Mouse (Mus musculus): ENCODE results near the gene Gm49337. TPM values are rescaled to one million over a fixed set of nuclear protein-coding genes. Genes with fewer than 3 reads are reported as not detected.

The Gm49337 gene
- polyA plus RNA-seq, 1 experiment from 2014 or later = not detected

DNA sequence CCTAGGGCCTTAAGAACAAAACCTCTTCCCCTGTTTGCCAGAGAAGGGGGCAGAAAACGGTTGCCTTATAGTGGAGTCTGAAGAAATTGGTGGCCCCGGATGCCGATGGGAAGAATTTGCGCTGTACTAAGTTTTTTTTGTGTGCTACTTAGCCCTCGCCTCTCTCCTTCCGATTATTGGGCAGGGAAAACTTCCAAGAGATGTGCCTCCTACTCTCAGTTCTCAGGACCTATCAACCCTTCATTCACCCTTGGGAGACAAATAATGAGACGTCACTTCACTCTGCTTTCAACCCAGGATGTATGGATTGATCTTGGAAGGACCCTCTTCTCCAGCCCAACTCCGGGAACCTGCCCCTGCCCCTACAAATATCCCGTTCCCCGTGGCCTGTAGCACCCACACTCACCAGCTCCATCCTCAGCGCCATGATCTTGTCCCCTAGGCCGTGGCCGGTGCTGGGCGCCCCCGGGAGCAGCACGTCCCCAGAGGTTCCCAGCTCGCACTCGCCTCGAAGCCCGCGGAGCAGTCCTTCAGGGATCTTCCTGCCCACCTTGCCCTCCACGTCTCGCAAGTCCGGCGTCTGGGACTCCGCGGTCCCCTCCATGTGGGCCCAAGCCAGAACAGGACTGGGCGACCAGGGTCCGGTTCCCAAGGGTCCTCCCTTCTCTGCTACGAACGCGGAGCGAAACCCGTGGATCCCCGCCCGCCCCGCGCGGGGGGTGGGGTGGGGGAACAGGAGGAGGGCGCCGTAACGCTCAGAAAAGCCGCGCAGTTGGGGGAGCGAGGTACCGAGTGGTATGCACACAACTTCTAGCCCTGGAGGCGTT, 29.1 kb upstream of the Gm49337 start:
- no peak overlapping the region for H3K27ac ChIP-seq
- peak overlapping the region; percentile 93 for H3K4me2 ChIP-seq (replicated peaks)
- H3K36me3 ChIP-seq = no peaks in the 10 kb centered on the region
- H3K4me1 ChIP-seq = peaks cover 12% of the 10 kb centered on the region; the same call in 1 of the 2 replicates
- H3K9ac ChIP-seq = peak overlapping the region; percentile 67
- under 1% methylated on average over 46 of the region's 47 CpGs for WGBS
- peak overlapping the region; percentile 60 for H3K4me3 ChIP-seq
- H3K9me3 ChIP-seq = no peaks in the 10 kb centered on the region
- peak; percentile 69; the same call in 1 of the 2 replicates for ATAC-seq (ENCODE audit: low FRiP score, low read depth)
- H3K27me3 ChIP-seq (replicated peaks) = peaks cover 15% of the 10 kb centered on the region

GRCm38 (mm10) chr4:116149812-116150155, 23.4 kb upstream of the Gm49337 start:
- peak; percentile 7; the same call in 1 of the 2 replicates for ATAC-seq (ENCODE audit: low FRiP score, low read depth)
- Histone ChIP-seq H3K4me3 (peak overlapping the region; percentile 72), H3K27ac (0 out of 2 replicates have a peak overlapping the region, but pooled peaks have one; percentile 57), H3K9ac (peak overlapping the region; percentile 88), H3K36me3 (peaks cover 30% of the 10 kb centered on the region), H3K27me3 (replicated peaks) (no peaks in the 10 kb centered on the region), H3K9me3 (no peaks in the 10 kb centered on the region), H3K4me2 (replicated peaks) (peak overlapping the region; percentile 60), H3K4me1 (peaks cover 8% of the 10 kb centered on the region)
- 24% methylated on average over 6 of the region's 6 CpGs for WGBS

DNA sequence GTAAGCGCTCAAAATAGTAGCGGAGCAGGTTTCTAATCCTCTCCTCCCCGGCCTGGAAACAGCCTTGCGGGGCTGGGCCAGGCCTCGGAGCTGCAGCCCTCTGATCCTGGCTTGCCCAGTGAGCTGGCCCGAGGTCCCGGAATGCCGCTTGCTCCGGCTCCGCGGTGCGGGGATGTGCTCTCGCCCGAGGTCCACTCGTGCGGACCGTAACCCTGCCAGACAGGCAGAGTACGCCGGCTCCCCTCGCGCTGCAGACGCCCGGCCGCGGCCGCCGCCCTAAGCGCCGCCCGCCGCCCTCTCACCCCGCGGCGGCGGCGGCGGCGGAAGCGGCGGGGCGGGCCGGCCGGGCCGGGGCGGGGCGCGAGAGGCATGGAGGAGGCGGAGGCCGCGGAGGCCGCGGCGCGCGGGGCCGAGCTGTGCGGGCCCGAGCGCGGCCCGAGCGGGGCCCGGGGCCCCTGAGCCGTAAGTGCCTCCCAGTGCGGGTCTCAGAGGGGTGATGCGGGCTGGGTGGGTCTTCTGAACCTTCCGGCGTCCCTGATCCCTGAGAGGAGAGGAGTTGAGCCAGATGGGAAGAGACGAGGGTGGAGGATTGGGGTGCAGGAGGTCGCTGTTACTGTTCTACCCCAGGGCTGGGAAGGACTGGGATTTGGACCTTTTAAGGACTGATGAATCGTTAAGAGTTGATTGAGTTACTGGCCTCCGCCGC, 22.9 kb upstream of the Gm49337 start:
- H3K9ac ChIP-seq = peak overlapping the region; percentile 88
- peak; percentile 82 for ATAC-seq (ENCODE audit: low FRiP score, low read depth)
- WGBS = under 1% methylated on average over 64 of the region's 73 CpGs

GRCm38 (mm10) chr4:116150862-116151221, 22.3 kb upstream of the Gm49337 start:
- H3K9ac ChIP-seq = peak overlapping the region; percentile 88
- peaks cover 8% of the 10 kb centered on the region for H3K4me1 ChIP-seq
- H3K27me3 ChIP-seq (replicated peaks) = no peaks in the 10 kb centered on the region
- 24% methylated on average over 4 of the region's 4 CpGs for WGBS
- H3K9me3 ChIP-seq = no peaks in the 10 kb centered on the region
- H3K27ac ChIP-seq = no peak overlapping the region; the same call in 1 of the 2 replicates
- H3K4me2 ChIP-seq (replicated peaks) = peak overlapping the region; percentile 60
- H3K4me3 ChIP-seq = peak overlapping the region; percentile 72
- no peak; the same call in 1 of the 2 replicates for ATAC-seq (ENCODE audit: low FRiP score, low read depth)
- peaks cover 41% of the 10 kb centered on the region for H3K36me3 ChIP-seq

More for the DNA sequence above, 22.9 kb upstream of the Gm49337 start:
- H3K4me3 ChIP-seq = peak overlapping the region; percentile 72
- H3K4me1 ChIP-seq = peaks cover 8% of the 10 kb centered on the region
- peak overlapping the region; percentile 60 for H3K4me2 ChIP-seq (replicated peaks)
- peak overlapping the region; percentile 57; the same call in 1 of the 2 replicates for H3K27ac ChIP-seq
- peaks cover 36% of the 10 kb centered on the region for H3K36me3 ChIP-seq
- no peaks in the 10 kb centered on the region for H3K27me3 ChIP-seq (replicated peaks)
- H3K9me3 ChIP-seq = no peaks in the 10 kb centered on the region

DNA sequence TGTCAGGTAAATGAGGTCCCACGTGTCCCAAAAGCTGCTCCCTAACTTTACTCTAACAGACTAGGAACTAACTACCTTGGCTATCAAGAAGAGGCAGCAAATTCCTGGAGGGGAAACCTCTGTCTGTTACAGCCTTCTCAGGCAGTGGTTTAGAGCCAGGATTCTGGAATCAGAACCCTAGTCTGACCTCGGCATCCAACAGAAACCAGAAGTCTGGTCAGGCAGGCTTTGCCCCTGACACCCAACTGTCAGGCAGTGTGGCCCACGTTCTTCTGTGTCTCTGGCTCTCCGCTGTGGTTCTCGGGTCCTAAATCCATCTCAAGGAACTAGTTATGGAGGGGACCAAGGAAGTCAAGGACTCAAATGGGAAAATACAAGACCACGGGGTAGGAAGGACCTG, 21.9 kb upstream of the Gm49337 start, which contains the start of gene Lurap1:
Gene Lurap1, minus strand, starts transcription at position 101 of the 400 bp plus-strand sequence.
- Histone ChIP-seq H3K9me3 (no peaks in the 10 kb centered on the region), H3K4me3 (peak within 1 kb of the TSS; percentile 72), H3K27me3 (replicated peaks) (no peaks in the 10 kb centered on the region), H3K4me1 (peaks cover 8% of the 10 kb centered on the region), H3K4me2 (replicated peaks) (peak within 1 kb of the TSS; percentile 60), H3K27ac (peak within 1 kb of the TSS; percentile 57; the same call in 1 of the 2 replicates), H3K9ac (peak within 1 kb of the TSS; percentile 88), H3K36me3 (peaks cover 45% of the 10 kb centered on the region)
- WGBS = 83% methylated on average over 6 of the region's 6 CpGs
- no peak for ATAC-seq (ENCODE audit: low FRiP score, low read depth)

- H3K36me3 ChIP-seq = peaks cover 60% of the 10 kb centered on the region
- H3K4me3 ChIP-seq = no peak overlapping the region
- H3K27me3 ChIP-seq (replicated peaks) = no peaks in the 10 kb centered on the region
- H3K4me2 ChIP-seq (replicated peaks) = no peak overlapping the region
- WGBS = 97% methylated on average over 15 of the region's 15 CpGs
- no peaks in the 10 kb centered on the region for H3K9me3 ChIP-seq
- peaks cover 8% of the 10 kb centered on the region for H3K4me1 ChIP-seq
- no peak for ATAC-seq (ENCODE audit: low FRiP score, low read depth)
- no peak overlapping the region for H3K9ac ChIP-seq
- H3K27ac ChIP-seq = no peak overlapping the region
Observed at GRCm38 (mm10) chr4:116152702-116153101, 20.5 kb upstream of the Gm49337 start.

DNA sequence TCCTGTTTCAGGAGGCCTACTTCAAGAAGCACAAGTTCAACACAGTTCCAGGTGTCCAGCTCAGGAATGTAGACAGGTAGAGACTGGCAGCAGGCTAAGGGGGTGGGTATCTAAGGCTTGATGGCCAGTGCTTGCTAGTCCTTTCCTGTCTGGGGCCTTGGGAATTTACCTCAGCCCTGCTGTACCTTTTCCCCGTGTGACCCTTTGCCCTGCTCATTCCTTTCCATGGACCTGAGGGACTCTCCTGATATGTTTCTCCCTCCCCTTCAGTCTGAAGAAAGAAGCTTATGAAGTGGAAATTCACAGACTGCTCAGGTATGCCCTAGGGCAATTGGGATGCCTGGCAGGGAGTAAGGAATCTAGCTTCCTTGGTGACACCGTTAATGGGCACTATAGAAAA, 15.3 kb upstream of the Gm49337 start:
- H3K27me3 ChIP-seq (replicated peaks) = no peaks in the 10 kb centered on the region
- H3K36me3 ChIP-seq = peaks cover 71% of the 10 kb centered on the region
- 89% methylated on average over 2 of the region's 2 CpGs for WGBS
- no peaks in the 10 kb centered on the region for H3K9me3 ChIP-seq
- no peak overlapping the region for H3K4me2 ChIP-seq (replicated peaks)
- H3K4me1 ChIP-seq = no peaks in the 10 kb centered on the region
- H3K9ac ChIP-seq = no peak overlapping the region
- no peak overlapping the region for H3K27ac ChIP-seq
- H3K4me3 ChIP-seq = no peak overlapping the region
- ATAC-seq (ENCODE audit: low FRiP score, low read depth) = no peak

DNA sequence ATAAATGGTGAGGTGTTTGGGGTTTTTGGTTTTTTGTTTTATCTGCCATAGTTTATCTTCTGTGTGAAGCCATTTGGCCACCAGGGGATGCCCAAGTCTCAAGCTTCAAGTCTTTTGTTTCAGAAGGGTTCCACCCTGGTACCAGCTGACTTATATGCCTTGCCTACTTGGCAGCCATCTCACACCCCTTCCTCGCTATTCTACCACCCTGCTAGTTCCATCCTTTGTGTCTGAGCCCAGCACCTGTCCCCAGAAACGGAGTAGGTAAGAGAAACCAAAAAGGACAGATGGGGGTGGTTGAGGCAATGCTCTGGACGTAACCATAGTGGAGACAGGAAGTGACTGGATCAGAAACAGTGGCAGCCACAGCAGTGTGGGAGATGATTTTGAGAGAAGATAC, 13.3 kb upstream of the Gm49337 start:
- ATAC-seq (ENCODE audit: low FRiP score, low read depth) = no peak
- Histone ChIP-seq H3K27me3 (replicated peaks) (no peaks in the 10 kb centered on the region), H3K9me3 (no peaks in the 10 kb centered on the region), H3K4me1 (no peaks in the 10 kb centered on the region), H3K4me2 (replicated peaks) (no peak overlapping the region), H3K36me3 (peaks cover 51% of the 10 kb centered on the region), H3K9ac (no peak overlapping the region), H3K4me3 (no peak overlapping the region), H3K27ac (no peak overlapping the region)
- 78% methylated on average over 3 of the region's 3 CpGs for WGBS

- Histone ChIP-seq H3K4me3 (no peak overlapping the region), H3K4me1 (no peaks in the 10 kb centered on the region), H3K27me3 (replicated peaks) (no peaks in the 10 kb centered on the region), H3K9me3 (no peaks in the 10 kb centered on the region), H3K27ac (no peak overlapping the region), H3K4me2 (replicated peaks) (no peak overlapping the region), H3K9ac (no peak overlapping the region), H3K36me3 (peaks cover 42% of the 10 kb centered on the region)
- no peak for ATAC-seq (ENCODE audit: low FRiP score, low read depth)
- 76% methylated on average over 3 of the region's 3 CpGs for WGBS
Observed at GRCm38 (mm10) chr4:116160769-116161168, 12.4 kb upstream of the Gm49337 start.

DNA sequence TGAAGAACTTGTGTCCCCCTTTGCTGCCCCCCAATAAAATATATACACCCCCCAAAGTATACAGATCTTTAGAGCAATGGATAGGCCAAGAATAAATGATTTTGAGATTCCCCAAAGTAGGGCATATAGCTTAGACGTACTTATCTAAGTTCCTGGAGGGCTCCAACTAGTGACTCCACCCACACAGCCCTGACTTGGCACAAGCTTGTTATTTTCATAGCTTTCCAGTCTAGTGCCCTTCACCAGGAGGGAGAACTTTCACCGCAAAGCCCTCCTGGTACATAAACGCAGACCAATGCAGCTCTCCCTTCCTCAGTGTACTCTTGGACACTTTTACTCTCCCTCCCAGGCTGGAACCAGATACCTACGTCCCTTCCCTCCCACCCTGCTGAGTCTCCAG, 11.0 kb upstream of the Gm49337 start:
- ATAC-seq (ENCODE audit: low FRiP score, low read depth) = no peak
- Histone ChIP-seq H3K36me3 (peaks cover 29% of the 10 kb centered on the region), H3K9me3 (no peaks in the 10 kb centered on the region), H3K4me2 (replicated peaks) (no peak overlapping the region), H3K4me1 (no peaks in the 10 kb centered on the region), H3K9ac (no peak overlapping the region), H3K27ac (no peak overlapping the region), H3K27me3 (replicated peaks) (no peaks in the 10 kb centered on the region), H3K4me3 (no peak overlapping the region)
- WGBS = 86% methylated on average over 4 of the region's 4 CpGs

DNA sequence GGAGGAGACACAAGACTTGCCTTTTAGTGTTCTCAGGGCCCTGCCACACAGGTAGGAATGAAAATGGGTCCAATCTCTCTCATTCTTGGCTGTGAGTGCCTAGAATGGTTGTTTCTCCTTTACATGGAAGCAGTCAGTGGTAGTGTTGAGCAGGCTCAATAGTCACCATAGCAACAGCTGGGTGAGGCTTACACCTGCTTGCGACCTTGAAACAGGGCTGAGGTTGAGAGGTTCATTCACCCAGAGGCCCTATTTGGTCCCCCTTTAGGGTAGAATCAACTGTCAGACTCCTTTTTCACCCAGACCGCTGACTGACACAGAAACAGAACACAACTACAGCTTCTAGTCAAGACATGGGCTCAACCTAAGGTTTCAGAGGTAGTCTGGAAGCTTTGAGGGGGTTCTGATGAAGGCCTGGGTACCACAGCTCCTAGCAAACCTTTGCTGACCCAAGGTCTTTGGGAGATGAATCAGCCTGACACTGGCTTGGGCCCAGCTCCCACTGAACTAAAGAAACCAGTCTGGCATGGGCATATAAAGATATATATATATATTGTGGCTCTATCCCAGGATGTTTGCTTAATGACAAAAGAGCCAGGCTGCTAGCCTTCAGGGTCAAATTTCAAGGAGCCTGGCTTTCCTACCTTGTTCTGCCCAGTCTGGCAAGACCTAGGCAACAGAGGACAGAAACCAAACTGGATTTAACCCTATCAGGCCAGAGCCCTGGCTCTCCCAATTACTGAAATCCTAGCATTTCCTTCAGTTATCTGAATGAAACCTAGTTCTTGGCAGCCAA, 8.2 kb upstream of the Gm49337 start:
- Histone ChIP-seq H3K27me3 (replicated peaks) (no peaks in the 10 kb centered on the region), H3K9ac (no peak overlapping the region), H3K4me2 (replicated peaks) (no peak overlapping the region), H3K4me1 (no peaks in the 10 kb centered on the region), H3K4me3 (no peak overlapping the region), H3K27ac (no peak overlapping the region), H3K9me3 (no peaks in the 10 kb centered on the region), H3K36me3 (peaks cover 5% of the 10 kb centered on the region; the same call in 1 of the 2 replicates)
- no peak for ATAC-seq (ENCODE audit: low FRiP score, low read depth)
- 87% methylated on average over 2 of the region's 2 CpGs for WGBS
